Mouse (Mus musculus): Measurements from ENCODE around the gene Vwa1.

- TF ChIP-seq CTCF (IDR thresholded peaks at IDR 0.05 in 2 of 3, conservative IDR thresholded peaks at IDR 0.05 in 1 of 3; ENCODE audit: control insufficient read depth in 1 of 3, insufficient read depth in 1 of 3, low read depth in 2 of 3, low read length in 3 of 3, poor library complexity in 1 of 3, severe bottlenecking in 1 of 3) (no peak), JUND (IDR thresholded peaks at IDR 0.05; ENCODE audit: low read depth, low read length) (no peak), UBTF (IDR thresholded peaks at IDR 0.05; ENCODE audit: borderline replicate concordance, insufficient read depth, low read depth, low read length) (no peak), POLR2A (IDR thresholded peaks at IDR 0.05; ENCODE audit: control insufficient read depth in 1 of 2, insufficient read depth in 1 of 2, low read depth in 1 of 2, low read length in 2 of 2, poor library complexity in 1 of 2) (no peak), ZMIZ1 (IDR thresholded peaks at IDR 0.05; ENCODE audit: low read depth, low read length) (no peak)
These were observed 16.9 kb upstream of the Vwa1 start for GRCm38 (mm10) chr4:155791240-155791933.

Data from MEL (cell line).